Mouse (Mus musculus): ENCODE results near the gene Sp2. TPM values are rescaled to one million over a fixed set of nuclear protein-coding genes. Genes with fewer than 3 reads are reported as not detected.

Sp2 gene
- polyA plus RNA-seq (2016; fragmentation: Nextera tagmentation; extraction: Ambion mirVana) = 29.7 and 30.9 TPM in 2 replicates

- H3K27me3 ChIP-seq (ENCODE audit: poor library complexity, severe bottlenecking) = peaks cover 61% of the 10 kb centered on the region
- peak within 1 kb of the TSS; percentile 8 for H3K27ac ChIP-seq
- H3K4me1 ChIP-seq = peaks cover 51% of the 10 kb centered on the region
- H3K9me3 ChIP-seq = no peaks in the 10 kb centered on the region
- no peaks in the 10 kb centered on the region for H3K36me3 ChIP-seq (replicated peaks)
- 80% methylated on average over 7 of the region's 7 CpGs for WGBS
- DNase-seq (ENCODE audit: extremely low spot score, low spot score) = no peak
- peak within 1 kb of the TSS; percentile 13 for H3K4me3 ChIP-seq
Measured at GRCm38 (mm10) chr11:96982859-96983258, at the start of gene Sp2. Gene Sp2, minus strand, starts transcription at chr11:96982959.

GRCm38 (mm10) chr11:97032499-97032898, 49.7 kb upstream of the Sp2 start:
- Histone ChIP-seq H3K36me3 (replicated peaks) (peaks cover 33% of the 10 kb centered on the region), H3K9me3 (no peaks in the 10 kb centered on the region), H3K4me1 (peaks cover 24% of the 10 kb centered on the region), H3K27me3 (ENCODE audit: poor library complexity, severe bottlenecking) (no peaks in the 10 kb centered on the region), H3K4me3 (no peak overlapping the region), H3K27ac (no peak overlapping the region)
- 95% methylated on average over 4 of the region's 4 CpGs for WGBS
- DNase-seq (ENCODE audit: extremely low spot score, low spot score) = no peak

DNA sequence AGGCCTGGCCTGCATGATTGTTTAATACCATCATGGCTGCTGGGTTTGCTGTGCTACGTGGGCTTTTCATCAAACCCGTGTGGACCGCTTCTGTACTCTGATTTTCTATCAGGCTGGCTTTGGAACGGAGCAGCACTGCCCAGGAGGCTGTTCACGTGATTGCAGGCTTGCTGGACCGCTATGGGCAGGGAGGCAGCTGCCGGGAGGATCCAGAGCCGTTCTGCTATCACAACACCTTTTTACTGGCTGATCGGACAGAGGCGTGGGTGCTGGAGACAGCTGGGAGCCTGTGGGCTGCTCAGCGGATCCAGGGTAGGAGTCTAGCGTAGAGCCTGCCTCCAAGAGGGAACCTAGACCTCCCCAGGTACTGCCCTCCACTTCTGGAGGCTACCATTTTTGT, 49.2 kb upstream of the Sp2 start:
- H3K4me1 ChIP-seq = peaks cover 24% of the 10 kb centered on the region
- 89% methylated on average over 12 of the region's 12 CpGs for WGBS
- H3K27me3 ChIP-seq (ENCODE audit: poor library complexity, severe bottlenecking) = no peaks in the 10 kb centered on the region
- DNase-seq (ENCODE audit: extremely low spot score, low spot score) = no peak
- no peak overlapping the region for H3K4me3 ChIP-seq
- peaks cover 33% of the 10 kb centered on the region for H3K36me3 ChIP-seq (replicated peaks)
- no peak overlapping the region for H3K27ac ChIP-seq
- H3K9me3 ChIP-seq = no peaks in the 10 kb centered on the region

DNA sequence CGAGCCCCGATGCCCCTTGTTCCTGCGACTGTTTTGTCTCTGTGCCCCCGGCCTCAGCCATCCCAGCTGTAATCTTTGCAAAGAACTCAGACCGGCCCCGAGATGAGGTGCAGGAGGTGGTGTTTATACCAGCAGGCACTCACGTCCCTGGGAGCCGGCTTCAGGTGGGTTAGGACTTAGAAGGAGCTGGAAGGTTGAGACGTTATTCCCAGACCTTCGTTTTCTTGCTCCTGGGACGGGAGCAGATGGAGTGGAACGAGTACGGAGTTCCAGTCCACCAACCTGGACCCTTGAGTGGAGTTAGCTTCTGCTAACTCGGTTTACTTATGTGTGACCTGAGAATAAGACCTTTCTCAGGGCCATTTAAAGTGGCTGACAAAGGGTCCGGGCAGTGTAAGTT, 47.7 kb upstream of the Sp2 start:
- DNase-seq (ENCODE audit: extremely low spot score, low spot score) = no peak
- 22% methylated on average over 15 of the region's 15 CpGs for WGBS
- Histone ChIP-seq H3K4me3 (peak overlapping the region; percentile 76), H3K27ac (peak overlapping the region; percentile 96), H3K36me3 (replicated peaks) (peaks cover 31% of the 10 kb centered on the region), H3K27me3 (ENCODE audit: poor library complexity, severe bottlenecking) (peaks cover 4% of the 10 kb centered on the region), H3K4me1 (peaks cover 37% of the 10 kb centered on the region), H3K9me3 (no peaks in the 10 kb centered on the region)

DNA sequence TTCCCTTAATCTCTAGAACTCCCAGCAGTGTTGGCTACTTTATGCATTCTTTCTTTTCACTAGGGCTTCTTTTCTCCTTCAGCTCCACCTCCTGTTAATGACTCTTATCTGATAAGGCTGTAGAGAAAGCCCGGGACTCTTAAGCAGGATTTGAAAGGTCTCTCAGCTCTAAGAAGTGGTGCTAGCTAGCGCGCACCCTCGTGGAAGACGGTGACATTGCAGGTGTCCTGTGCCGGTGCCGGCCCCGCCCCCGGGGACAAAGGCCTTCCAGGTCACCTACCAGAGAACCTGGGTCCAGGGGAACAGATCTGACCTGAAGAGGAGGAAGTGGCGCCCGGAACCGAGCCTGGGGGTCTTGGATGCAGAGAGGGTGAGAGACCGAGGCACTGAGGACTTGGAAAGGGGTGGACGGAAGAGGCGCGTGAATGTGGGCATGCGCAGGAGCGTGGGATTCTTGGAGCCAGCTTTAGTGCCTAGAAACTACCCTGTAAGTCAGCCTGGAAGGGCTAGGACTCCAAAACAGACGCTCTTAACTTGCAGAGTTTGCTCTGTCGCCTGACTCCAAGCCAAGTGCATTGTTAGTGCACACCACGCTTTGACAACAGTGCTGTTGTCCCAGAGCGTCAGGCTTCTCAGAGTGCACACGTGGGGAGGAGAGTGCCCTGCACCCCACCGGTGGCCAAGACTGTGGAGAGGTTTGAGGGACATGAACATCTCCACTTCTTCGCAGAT, 47.1 kb upstream of the Sp2 start, which contains the start of gene Scrn2:
Scrn2 (plus strand) TSS at position 253 of the 732 bp plus-strand sequence.
- peaks cover 43% of the 10 kb centered on the region for H3K4me1 ChIP-seq
- peak; percentile 91 for DNase-seq (ENCODE audit: extremely low spot score, low spot score)
- WGBS = 3% methylated on average over 25 of the region's 25 CpGs
- H3K27me3 ChIP-seq (ENCODE audit: poor library complexity, severe bottlenecking) = peaks cover 10% of the 10 kb centered on the region
- peaks cover 26% of the 10 kb centered on the region for H3K36me3 ChIP-seq (replicated peaks)
- peak within 1 kb of the TSS; percentile 96 for H3K27ac ChIP-seq
- peak within 1 kb of the TSS; percentile 76 for H3K4me3 ChIP-seq
- no peaks in the 10 kb centered on the region for H3K9me3 ChIP-seq

DNA sequence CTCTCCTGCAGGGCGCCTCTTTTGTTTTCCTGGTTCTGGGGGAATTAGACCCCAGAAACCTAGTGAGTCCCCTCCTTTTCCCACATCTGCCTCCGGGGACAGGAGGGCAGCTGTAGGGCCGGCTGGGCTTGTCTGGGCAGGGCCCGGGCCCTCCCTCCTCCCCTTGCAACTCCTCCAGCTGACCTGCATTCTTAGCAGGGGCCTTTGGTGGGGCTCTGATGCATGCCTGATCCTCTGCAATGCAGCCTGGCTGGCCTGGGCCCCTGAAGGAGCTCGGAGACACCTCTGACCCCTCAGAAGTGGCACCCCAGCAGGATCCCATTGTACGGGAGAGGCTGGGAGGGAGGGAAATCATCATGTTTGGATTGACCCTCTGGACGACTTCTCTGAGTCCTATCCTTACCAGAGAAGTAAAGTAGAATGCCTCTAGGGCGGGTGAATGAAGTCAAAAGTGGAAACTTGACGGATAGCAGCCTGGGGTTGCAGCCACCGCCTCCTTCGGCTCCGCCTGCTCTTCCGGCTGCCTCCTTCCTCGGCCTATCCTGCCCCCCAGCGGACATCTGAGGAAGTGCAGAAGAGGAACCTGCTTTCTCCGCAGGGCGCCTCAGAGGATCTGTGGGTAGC, 43.1 kb upstream of the Sp2 start:
- peaks cover 50% of the 10 kb centered on the region for H3K27me3 ChIP-seq (ENCODE audit: poor library complexity, severe bottlenecking)
- DNase-seq (ENCODE audit: extremely low spot score, low spot score) = peak; percentile 90
- H3K9me3 ChIP-seq = no peaks in the 10 kb centered on the region
- 1% methylated on average over 17 of the region's 17 CpGs for WGBS
- no peaks in the 10 kb centered on the region for H3K36me3 ChIP-seq (replicated peaks)
- peaks cover 75% of the 10 kb centered on the region for H3K4me1 ChIP-seq
- peak overlapping the region; percentile 45 for H3K4me3 ChIP-seq
- H3K27ac ChIP-seq = peak overlapping the region; percentile 87

- Histone ChIP-seq H3K36me3 (replicated peaks) (no peaks in the 10 kb centered on the region), H3K4me3 (no peak overlapping the region; the same call in 1 of the 2 replicates), H3K9me3 (no peaks in the 10 kb centered on the region), H3K4me1 (peaks cover 72% of the 10 kb centered on the region), H3K27me3 (ENCODE audit: poor library complexity, severe bottlenecking) (peaks cover 59% of the 10 kb centered on the region), H3K27ac (peak overlapping the region; percentile 87)
- DNase-seq (ENCODE audit: extremely low spot score, low spot score) = no peak
- WGBS = 13% methylated on average over 10 of the region's 10 CpGs
Measured at GRCm38 (mm10) chr11:97024977-97025376, 42.2 kb upstream of the Sp2 start.

- Histone ChIP-seq H3K27ac (peak overlapping the region; percentile 51), H3K27me3 (ENCODE audit: poor library complexity, severe bottlenecking) (peaks cover 89% of the 10 kb centered on the region), H3K9me3 (no peaks in the 10 kb centered on the region), H3K4me1 (peaks cover 82% of the 10 kb centered on the region), H3K4me3 (peak overlapping the region; percentile 57), H3K36me3 (replicated peaks) (no peaks in the 10 kb centered on the region)
- DNase-seq (ENCODE audit: extremely low spot score, low spot score) = peak; percentile 76
- WGBS = under 1% methylated on average over 50 of the region's 50 CpGs
Measured at GRCm38 (mm10) chr11:97021873-97022484, 39.2 kb upstream of the Sp2 start.

GRCm38 (mm10) chr11:97021121-97021765, 38.5 kb upstream of the Sp2 start:
- 2% methylated on average over 27 of the region's 27 CpGs for WGBS
- DNase-seq (ENCODE audit: extremely low spot score, low spot score) = no peak
- H3K27me3 ChIP-seq (ENCODE audit: poor library complexity, severe bottlenecking) = peaks cover 96% of the 10 kb centered on the region
- H3K27ac ChIP-seq = peak overlapping the region; percentile 51; the same call in 1 of the 2 replicates
- no peaks in the 10 kb centered on the region for H3K9me3 ChIP-seq
- H3K36me3 ChIP-seq (replicated peaks) = no peaks in the 10 kb centered on the region
- peak overlapping the region; percentile 57 for H3K4me3 ChIP-seq
- H3K4me1 ChIP-seq = peaks cover 77% of the 10 kb centered on the region

- no peak overlapping the region for H3K27ac ChIP-seq
- peak overlapping the region; percentile 48 for H3K4me3 ChIP-seq
Measured at GRCm38 (mm10) chr11:97019345-97019708, 36.6 kb upstream of the Sp2 start.

DNA sequence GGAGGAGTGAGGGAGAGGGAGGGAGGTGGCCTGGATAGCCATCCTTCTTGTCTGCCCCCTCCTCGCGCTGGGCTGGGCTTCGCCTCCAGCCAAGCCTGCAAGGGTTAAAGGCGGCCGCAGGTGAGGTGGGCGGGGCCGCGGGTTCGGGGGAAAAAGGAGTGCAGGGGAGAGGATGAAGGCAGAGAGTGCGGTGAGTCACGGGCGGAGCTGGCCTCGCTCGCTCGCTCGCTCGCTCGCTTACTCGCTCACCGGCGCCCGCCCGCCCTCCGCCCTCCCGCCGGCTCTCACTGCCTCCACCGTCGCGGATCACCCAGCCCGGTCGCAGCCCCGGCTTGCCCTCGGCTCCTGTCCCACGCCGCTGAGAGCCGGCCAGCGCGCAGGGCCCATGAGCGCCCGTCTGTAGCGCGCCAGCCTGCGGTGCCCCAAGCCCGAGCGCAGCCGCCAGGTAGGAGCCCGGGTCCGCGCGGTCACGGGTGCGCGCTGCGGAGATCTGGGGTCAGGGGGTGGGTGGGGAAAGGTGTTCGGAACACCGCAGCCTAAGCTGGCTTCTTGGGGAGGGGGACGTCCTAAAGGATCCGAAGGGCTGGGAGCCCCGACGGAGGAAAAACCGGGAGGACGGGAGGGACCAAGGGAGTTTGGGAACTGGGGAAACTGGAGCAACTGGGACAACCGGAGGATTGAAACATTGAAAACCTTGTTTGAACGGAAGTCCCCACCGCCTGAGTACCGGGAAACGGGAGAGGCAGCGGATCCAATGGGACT, 36.0 kb upstream of the Sp2 start:
- H3K4me3 ChIP-seq = peak overlapping the region; percentile 48
- H3K4me1 ChIP-seq = peaks cover 53% of the 10 kb centered on the region
- no peaks in the 10 kb centered on the region for H3K36me3 ChIP-seq (replicated peaks)
- under 1% methylated on average over 67 of the region's 68 CpGs for WGBS
- H3K27me3 ChIP-seq (ENCODE audit: poor library complexity, severe bottlenecking) = peaks cover 100% of the 10 kb centered on the region
- DNase-seq (ENCODE audit: extremely low spot score, low spot score) = no peak
- H3K27ac ChIP-seq = peak overlapping the region; percentile 53; the same call in 1 of the 2 replicates
- H3K9me3 ChIP-seq = no peaks in the 10 kb centered on the region

More at GRCm38 (mm10) chr11:97019345-97019708, 36.6 kb upstream of the Sp2 start:
- 2% methylated on average over 13 of the region's 13 CpGs for WGBS
- no peak for DNase-seq (ENCODE audit: extremely low spot score, low spot score)
- Histone ChIP-seq H3K27me3 (ENCODE audit: poor library complexity, severe bottlenecking) (peaks cover 100% of the 10 kb centered on the region), H3K9me3 (no peaks in the 10 kb centered on the region), H3K4me1 (peaks cover 58% of the 10 kb centered on the region), H3K36me3 (replicated peaks) (no peaks in the 10 kb centered on the region)
